Mouse (Mus musculus): ENCODE results near the gene Bend4.

DNA sequence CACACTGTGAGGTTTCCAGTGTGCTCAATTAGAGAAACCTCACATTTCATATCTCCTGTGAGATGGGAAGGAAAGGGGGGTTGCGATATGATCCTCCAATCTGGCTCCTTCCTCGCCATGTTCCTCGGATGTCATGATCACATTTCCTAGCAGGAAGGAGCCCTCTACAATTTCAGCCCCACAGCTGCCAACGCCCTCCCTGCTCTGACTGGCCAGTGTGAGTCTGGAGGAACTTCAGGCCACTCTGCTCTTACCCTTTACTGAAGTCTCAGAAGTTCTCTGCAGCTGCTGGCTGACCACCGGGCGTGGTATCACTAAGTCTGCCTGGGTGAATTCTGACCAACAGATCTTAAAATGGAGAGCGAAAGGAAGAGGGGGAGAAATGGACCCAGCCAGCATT lies 45.6 kb downstream of the Bend4 start:
- TF ChIP-seq CTCF (IDR thresholded peaks at IDR 0.05; ENCODE audit: borderline replicate concordance, control insufficient read depth, extremely low read depth, insufficient read depth, low read length, poor library complexity) = no peak
- TF ChIP-seq POLR2A (IDR thresholded peaks at IDR 0.05; ENCODE audit: control insufficient read depth, extremely low read depth, insufficient read depth, low read length, poor library complexity) = no peak

All from thymus, adult 2 months (tissue).